Mouse (Mus musculus): Measurements from ENCODE around the gene Slc22a13. TPM values are rescaled to one million over a fixed set of nuclear protein-coding genes. Genes with fewer than 3 reads are reported as not detected.

Slc22a13 gene
- polyA plus RNA-seq (2014; fragmentation: Nextera tagmentation; extraction: Ambion mirVana) = not detected in 2 replicates

DNA sequence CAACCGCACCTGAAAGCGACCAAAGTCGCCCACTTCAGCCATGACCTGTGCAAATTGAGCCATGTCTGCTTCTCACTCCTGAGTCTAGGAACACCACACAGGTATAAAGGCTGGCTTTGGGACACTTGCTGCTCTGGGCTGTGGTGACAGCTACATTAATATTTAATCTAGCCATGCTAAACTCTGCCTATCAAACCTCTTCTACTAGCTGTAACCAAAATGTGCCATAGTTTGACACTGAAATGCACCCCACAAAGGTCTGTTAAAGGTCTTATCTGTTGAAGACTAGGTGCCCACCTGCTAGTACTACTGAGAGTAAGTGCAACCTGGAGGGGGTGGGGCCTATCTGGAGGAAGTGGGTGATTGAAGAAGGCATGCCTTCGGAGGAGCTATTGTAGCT, at the start of gene Slc22a13:
Gene Slc22a13 (minus strand): TSS at position 101 of the 400 bp plus-strand sequence.
- no peak within 1 kb of the TSS for H3K9ac ChIP-seq (replicated peaks; ENCODE audit: low read depth, low read length)
- ATAC-seq (ENCODE audit: insufficient number of reproducible peaks, insufficient read depth, low FRiP score, low read depth) = no peak
- 93% methylated on average over 4 of the region's 4 CpGs for WGBS
- H3K4me1 ChIP-seq (ENCODE audit: control insufficient read depth, insufficient read depth, low read length) = no peaks in the 10 kb centered on the region
- H3K9me3 ChIP-seq (ENCODE audit: control insufficient read depth, low read depth, low read length) = peaks cover 3% of the 10 kb centered on the region; the same call in 1 of the 2 replicates
- H3K27ac ChIP-seq (ENCODE audit: low read length) = no peak within 1 kb of the TSS
- H3K4me2 ChIP-seq (replicated peaks; ENCODE audit: low read depth, low read length) = no peak within 1 kb of the TSS
- H3K27me3 ChIP-seq (ENCODE audit: control insufficient read depth, insufficient read depth, low read length) = no peaks in the 10 kb centered on the region
- no peaks in the 10 kb centered on the region for H3K36me3 ChIP-seq (ENCODE audit: control insufficient read depth, insufficient read depth, low read length)
- H3K4me3 ChIP-seq (ENCODE audit: low read depth, low read length) = no peak within 1 kb of the TSS

DNA sequence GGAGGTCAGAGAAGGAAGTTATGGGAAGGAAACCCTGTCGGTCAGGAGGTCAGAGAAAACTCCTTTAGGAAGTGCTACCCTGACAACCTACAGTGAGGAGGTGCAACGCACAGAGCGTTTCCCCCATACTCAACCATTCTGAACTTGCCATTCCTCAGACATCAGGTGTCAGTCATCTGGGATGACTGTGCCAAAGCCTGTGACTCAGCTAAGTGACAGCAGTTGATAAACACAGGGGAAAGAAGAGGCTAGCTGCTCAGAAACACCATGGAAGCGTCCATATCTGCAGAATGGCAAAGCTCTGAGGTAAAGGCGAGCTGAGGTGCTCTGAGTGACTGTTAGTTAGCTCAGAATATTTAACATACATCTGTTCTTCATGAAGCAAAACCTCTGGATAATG, 49.2 kb upstream of the Slc22a13 start:
- H3K9me3 ChIP-seq (ENCODE audit: control insufficient read depth, low read depth, low read length) = no peaks in the 10 kb centered on the region
- no peak for ATAC-seq (ENCODE audit: insufficient number of reproducible peaks, insufficient read depth, low FRiP score, low read depth)
- no peak overlapping the region for H3K9ac ChIP-seq (replicated peaks; ENCODE audit: low read depth, low read length)
- H3K36me3 ChIP-seq (ENCODE audit: control insufficient read depth, insufficient read depth, low read length) = peaks cover 23% of the 10 kb centered on the region
- no peak overlapping the region for H3K4me2 ChIP-seq (replicated peaks; ENCODE audit: low read depth, low read length)
- H3K4me3 ChIP-seq (ENCODE audit: low read depth, low read length) = no peak overlapping the region
- 76% methylated on average over 5 of the region's 5 CpGs for whole genome bisulfite sequencing
- H3K4me1 ChIP-seq (ENCODE audit: control insufficient read depth, insufficient read depth, low read length) = no peaks in the 10 kb centered on the region
- H3K27me3 ChIP-seq (ENCODE audit: control insufficient read depth, insufficient read depth, low read length) = no peaks in the 10 kb centered on the region
- H3K27ac ChIP-seq (ENCODE audit: low read length) = no peak overlapping the region

DNA sequence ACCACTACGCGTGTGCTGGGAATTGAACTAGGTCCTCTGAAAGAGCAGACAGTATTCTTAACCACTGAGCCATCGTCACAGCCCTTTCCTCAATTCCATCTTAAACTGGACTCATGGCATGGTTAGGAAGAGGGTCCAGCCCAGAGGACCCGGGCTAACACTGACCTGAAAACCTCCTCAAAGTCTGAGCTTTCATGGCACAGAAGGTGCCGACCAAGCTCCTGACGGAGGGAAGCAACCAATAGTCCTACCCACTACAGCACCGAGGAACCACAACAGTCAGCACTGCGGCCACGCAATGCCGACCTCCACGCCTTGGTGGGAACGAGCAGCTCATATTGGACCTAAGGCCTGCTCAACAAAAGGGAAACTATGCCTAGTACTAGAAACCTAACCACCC, 47.3 kb upstream of the Slc22a13 start:
- no peak overlapping the region for H3K27ac ChIP-seq (ENCODE audit: low read length)
- no peak overlapping the region for H3K4me3 ChIP-seq (ENCODE audit: low read depth, low read length)
- peaks cover 19% of the 10 kb centered on the region for H3K36me3 ChIP-seq (ENCODE audit: control insufficient read depth, insufficient read depth, low read length)
- no peaks in the 10 kb centered on the region for H3K4me1 ChIP-seq (ENCODE audit: control insufficient read depth, insufficient read depth, low read length)
- WGBS = 98% methylated on average over 12 of the region's 12 CpGs
- H3K27me3 ChIP-seq (ENCODE audit: control insufficient read depth, insufficient read depth, low read length) = no peaks in the 10 kb centered on the region
- no peak for ATAC-seq (ENCODE audit: insufficient number of reproducible peaks, insufficient read depth, low FRiP score, low read depth)
- no peak overlapping the region for H3K9ac ChIP-seq (replicated peaks; ENCODE audit: low read depth, low read length)
- H3K4me2 ChIP-seq (replicated peaks; ENCODE audit: low read depth, low read length) = no peak overlapping the region
- no peaks in the 10 kb centered on the region for H3K9me3 ChIP-seq (ENCODE audit: control insufficient read depth, low read depth, low read length)

- H3K27me3 ChIP-seq (ENCODE audit: control insufficient read depth, insufficient read depth, low read length) = no peaks in the 10 kb centered on the region
- no peak for ATAC-seq (ENCODE audit: insufficient number of reproducible peaks, insufficient read depth, low FRiP score, low read depth)
- WGBS = 89% methylated on average over 1 of the region's 1 CpGs
- no peak overlapping the region for H3K4me2 ChIP-seq (replicated peaks; ENCODE audit: low read depth, low read length)
- no peak overlapping the region for H3K4me3 ChIP-seq (ENCODE audit: low read depth, low read length)
- peaks cover 20% of the 10 kb centered on the region for H3K36me3 ChIP-seq (ENCODE audit: control insufficient read depth, insufficient read depth, low read length)
- H3K27ac ChIP-seq (ENCODE audit: low read length) = no peak overlapping the region
- H3K9ac ChIP-seq (replicated peaks; ENCODE audit: low read depth, low read length) = no peak overlapping the region
- no peaks in the 10 kb centered on the region for H3K9me3 ChIP-seq (ENCODE audit: control insufficient read depth, low read depth, low read length)
- H3K4me1 ChIP-seq (ENCODE audit: control insufficient read depth, insufficient read depth, low read length) = no peaks in the 10 kb centered on the region
Observed at GRCm38 (mm10) chr9:119255096-119255495, 46.2 kb upstream of the Slc22a13 start.

- H3K4me1 ChIP-seq (ENCODE audit: control insufficient read depth, insufficient read depth, low read length) = no peaks in the 10 kb centered on the region
- H3K4me3 ChIP-seq (ENCODE audit: low read depth, low read length) = no peak overlapping the region
- peaks cover 23% of the 10 kb centered on the region for H3K36me3 ChIP-seq (ENCODE audit: control insufficient read depth, insufficient read depth, low read length)
- ATAC-seq (ENCODE audit: insufficient number of reproducible peaks, insufficient read depth, low FRiP score, low read depth) = no peak
- no peak overlapping the region for H3K27ac ChIP-seq (ENCODE audit: low read length)
- H3K27me3 ChIP-seq (ENCODE audit: control insufficient read depth, insufficient read depth, low read length) = no peaks in the 10 kb centered on the region
- no peak overlapping the region for H3K9ac ChIP-seq (replicated peaks; ENCODE audit: low read depth, low read length)
- WGBS = 88% methylated on average over 2 of the region's 2 CpGs
- no peaks in the 10 kb centered on the region for H3K9me3 ChIP-seq (ENCODE audit: control insufficient read depth, low read depth, low read length)
- H3K4me2 ChIP-seq (replicated peaks; ENCODE audit: low read depth, low read length) = no peak overlapping the region
Observed at GRCm38 (mm10) chr9:119254187-119254586, 45.3 kb upstream of the Slc22a13 start.

- H3K9ac ChIP-seq (replicated peaks; ENCODE audit: low read depth, low read length) = no peak overlapping the region
- no peak for ATAC-seq (ENCODE audit: insufficient number of reproducible peaks, insufficient read depth, low FRiP score, low read depth)
- no peaks in the 10 kb centered on the region for H3K4me1 ChIP-seq (ENCODE audit: control insufficient read depth, insufficient read depth, low read length)
- no peaks in the 10 kb centered on the region for H3K27me3 ChIP-seq (ENCODE audit: control insufficient read depth, insufficient read depth, low read length)
- no peak overlapping the region for H3K4me2 ChIP-seq (replicated peaks; ENCODE audit: low read depth, low read length)
- WGBS = 86% methylated on average over 5 of the region's 5 CpGs
- no peak overlapping the region for H3K4me3 ChIP-seq (ENCODE audit: low read depth, low read length)
- H3K9me3 ChIP-seq (ENCODE audit: control insufficient read depth, low read depth, low read length) = no peaks in the 10 kb centered on the region
- peaks cover 6% of the 10 kb centered on the region; the same call in 1 of the 2 replicates for H3K36me3 ChIP-seq (ENCODE audit: control insufficient read depth, insufficient read depth, low read length)
- no peak overlapping the region for H3K27ac ChIP-seq (ENCODE audit: low read length)
Observed at GRCm38 (mm10) chr9:119247996-119248395, 39.1 kb upstream of the Slc22a13 start.

- WGBS = 93% methylated on average over 5 of the region's 5 CpGs
- Histone ChIP-seq H3K27me3 (ENCODE audit: control insufficient read depth, insufficient read depth, low read length) (no peaks in the 10 kb centered on the region), H3K4me1 (ENCODE audit: control insufficient read depth, insufficient read depth, low read length) (no peaks in the 10 kb centered on the region), H3K4me3 (ENCODE audit: low read depth, low read length) (no peak overlapping the region), H3K27ac (ENCODE audit: low read length) (no peak overlapping the region), H3K9ac (replicated peaks; ENCODE audit: low read depth, low read length) (no peak overlapping the region), H3K36me3 (ENCODE audit: control insufficient read depth, insufficient read depth, low read length) (peaks cover 11% of the 10 kb centered on the region; the same call in 1 of the 2 replicates), H3K4me2 (replicated peaks; ENCODE audit: low read depth, low read length) (no peak overlapping the region), H3K9me3 (ENCODE audit: control insufficient read depth, low read depth, low read length) (no peaks in the 10 kb centered on the region)
- no peak for ATAC-seq (ENCODE audit: insufficient number of reproducible peaks, insufficient read depth, low FRiP score, low read depth)
Observed at GRCm38 (mm10) chr9:119246826-119247225, 37.9 kb upstream of the Slc22a13 start.

DNA sequence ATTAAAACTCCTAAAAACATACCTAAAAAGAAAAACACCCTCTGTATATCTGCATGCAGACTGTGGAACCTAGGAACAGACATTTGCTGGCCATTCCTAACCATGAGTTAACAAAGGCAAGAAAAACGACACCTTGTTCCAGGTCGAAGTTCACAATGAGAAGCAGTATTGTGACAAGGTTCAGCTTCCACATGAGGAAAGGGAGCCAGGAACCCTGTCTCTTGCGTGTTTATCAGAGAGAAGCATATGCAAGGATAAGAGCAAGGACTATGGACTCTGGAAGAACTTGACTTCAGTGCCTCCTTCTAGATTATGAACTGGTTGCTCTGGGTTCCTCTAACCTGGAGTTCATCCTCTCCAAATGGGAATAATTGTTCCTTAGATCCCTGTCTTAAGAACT, 35.1 kb upstream of the Slc22a13 start:
- WGBS = 83% methylated on average over 3 of the region's 3 CpGs
- no peak overlapping the region for H3K27ac ChIP-seq (ENCODE audit: low read length)

GRCm38 (mm10) chr9:119241169-119241865, 32.4 kb upstream of the Slc22a13 start:
- peaks cover 19% of the 10 kb centered on the region; the same call in 1 of the 2 replicates for H3K36me3 ChIP-seq (ENCODE audit: control insufficient read depth, insufficient read depth, low read length)
- no peaks in the 10 kb centered on the region for H3K4me1 ChIP-seq (ENCODE audit: control insufficient read depth, insufficient read depth, low read length)
- WGBS = 75% methylated on average over 11 of the region's 11 CpGs
- H3K4me2 ChIP-seq (replicated peaks; ENCODE audit: low read depth, low read length) = no peak overlapping the region
- H3K27ac ChIP-seq (ENCODE audit: low read length) = no peak overlapping the region
- no peak for ATAC-seq (ENCODE audit: insufficient number of reproducible peaks, insufficient read depth, low FRiP score, low read depth)
- H3K4me3 ChIP-seq (ENCODE audit: low read depth, low read length) = no peak overlapping the region
- H3K9ac ChIP-seq (replicated peaks; ENCODE audit: low read depth, low read length) = no peak overlapping the region
- no peaks in the 10 kb centered on the region for H3K9me3 ChIP-seq (ENCODE audit: control insufficient read depth, low read depth, low read length)
- no peaks in the 10 kb centered on the region for H3K27me3 ChIP-seq (ENCODE audit: control insufficient read depth, insufficient read depth, low read length)

More for the DNA sequence above, 35.1 kb upstream of the Slc22a13 start:
- no peak for ATAC-seq (ENCODE audit: insufficient number of reproducible peaks, insufficient read depth, low FRiP score, low read depth)
- H3K4me2 ChIP-seq (replicated peaks; ENCODE audit: low read depth, low read length) = no peak overlapping the region
- no peaks in the 10 kb centered on the region for H3K9me3 ChIP-seq (ENCODE audit: control insufficient read depth, low read depth, low read length)
- no peaks in the 10 kb centered on the region for H3K27me3 ChIP-seq (ENCODE audit: control insufficient read depth, insufficient read depth, low read length)
- peaks cover 15% of the 10 kb centered on the region; the same call in 1 of the 2 replicates for H3K36me3 ChIP-seq (ENCODE audit: control insufficient read depth, insufficient read depth, low read length)
- no peak overlapping the region for H3K4me3 ChIP-seq (ENCODE audit: low read depth, low read length)
- no peak overlapping the region for H3K9ac ChIP-seq (replicated peaks; ENCODE audit: low read depth, low read length)
- no peaks in the 10 kb centered on the region for H3K4me1 ChIP-seq (ENCODE audit: control insufficient read depth, insufficient read depth, low read length)
